Mouse (Mus musculus) spleen, postnatal 10 days (tissue): ENCODE results near the gene Rhox4b.
"Not testable (repeated sequence)": the region's sequence is repeated elsewhere in the genome, so short reads cannot be mapped to it uniquely, and the experiment has no call there.

ENCODE experiments used
- DNase-seq, 2 experiments: peaks; one replicate each; pipeline ENCODE4 v3.0.0; 2021 to 2022; ENCODE audit warnings: low spot score in 2 of 2

The Rhox4b gene

GRCm38 (mm10) chrX:37432194-37432593, at the start of gene Rhox4b:
Rhox4b (plus strand) TSS chrX:37432494.
- not testable (repeated sequence) for DNase-seq

- not testable (repeated sequence) for DNase-seq
Observed at GRCm38 (mm10) chrX:37390548-37390947, 41.7 kb upstream of the Rhox4b start, which contains the start of gene Rhox4a2. Rhox4a2 (plus strand) TSS chrX:37390848.

- not testable (repeated sequence) for DNase-seq
Observed at GRCm38 (mm10) chrX:37411767-37412166, 20.5 kb upstream of the Rhox4b start, which contains the start of gene Rhox2b. Rhox2b (plus strand) TSS chrX:37412067.

GRCm38 (mm10) chrX:37453380-37453779, 21.1 kb downstream of the Rhox4b start, which contains the start of gene Rhox2c:
Rhox2c (plus strand) TSS chrX:37453680.
- not testable (repeated sequence) for DNase-seq

GRCm38 (mm10) chrX:37458285-37458684, 26.0 kb downstream of the Rhox4b start, which contains the start of gene Rhox3c:
Rhox3c (plus strand) TSS chrX:37458585.
- DNase-seq, result not testable (repeated sequence)

- DNase-seq, result not testable (repeated sequence)
Observed at GRCm38 (mm10) chrX:37480037-37480436, 47.7 kb downstream of the Rhox4b start, which contains the start of gene Rhox4c. Rhox4c (plus strand) TSS chrX:37480337.
